Comparison of ENCODE assay signal across 8 mouse cellular contexts in genomic region chr12:52603695-52604255, GRCm38 (mm10).
DNase-seq lines count a peak whose midpoint lies in the region; ATAC-seq and TF ChIP-seq lines count a peak whose summit lies in the region.

No protein-coding gene starts in this region.

- WGBS in embryonic facial prominence, embryonic 12.5 days, result under 1% methylated on average over 21 of the region's 21 CpGs
- WGBS in kidney, embryonic 15.5 days, result 0% methylated on average over 21 of the region's 21 CpGs
- under 1% methylated on average over 21 of the region's 21 CpGs for WGBS in liver, adult 2 months
- WGBS in neural tube, embryonic 11.5 days, result under 1% methylated on average over 21 of the region's 21 CpGs

- TF ChIP-seq EP300 in ES-Bruce4 (IDR thresholded peaks at IDR 0.05; ENCODE audit: insufficient read depth, low read depth, low read length), result no peak

- peak overlapping the region; percentile 70 for H3K27ac ChIP-seq in ES-Bruce4 (ENCODE audit: insufficient read depth, low read length)
- peak overlapping the region; percentile 88 for H3K27ac ChIP-seq in embryonic facial prominence, embryonic 12.5 days
- peak overlapping the region; percentile 89 for H3K27ac ChIP-seq in kidney, embryonic 15.5 days
- H3K27ac ChIP-seq in liver, adult 2 months (replicated peaks; ENCODE audit: insufficient read depth, low read depth, low read length), result peak overlapping the region; percentile 94
- peak overlapping the region; percentile 28 for H3K27ac ChIP-seq in neural tube, embryonic 11.5 days (ENCODE audit: low read depth, low read length)

- no peaks in the 10 kb centered on the region for H3K79me2 ChIP-seq in liver, adult 2 months (ENCODE audit: control insufficient read depth, insufficient read depth, low read length)

- H3K27me3 ChIP-seq in ES-Bruce4 (ENCODE audit: control insufficient read depth, insufficient read depth, low read length, poor library complexity, severe bottlenecking) (no peaks in the 10 kb centered on the region), Patski (no peaks in the 10 kb centered on the region)
- H3K27me3 ChIP-seq in embryonic facial prominence, embryonic 12.5 days, result no peaks in the 10 kb centered on the region
- no peaks in the 10 kb centered on the region for H3K27me3 ChIP-seq in kidney, embryonic 15.5 days
- H3K27me3 ChIP-seq in liver, adult 2 months (ENCODE audit: control insufficient read depth, insufficient read depth, low read length), result no peaks in the 10 kb centered on the region
- no peaks in the 10 kb centered on the region for H3K27me3 ChIP-seq in neural tube, embryonic 11.5 days (ENCODE audit: control insufficient read depth, insufficient read depth, low read length)

- ATAC-seq in Patski, result peak; percentile 66
- peak; percentile 68 for ATAC-seq in embryonic facial prominence, embryonic 12.5 days (ENCODE audit: insufficient number of reproducible peaks, insufficient read depth, low FRiP score, low TSS enrichment)
- ATAC-seq in kidney, embryonic 15.5 days (replicated peaks; ENCODE audit: low FRiP score), result peak; percentile 78
- ATAC-seq in neural tube, embryonic 11.5 days (ENCODE audit: insufficient read depth, low FRiP score, low TSS enrichment), result peak; percentile 83

- in situ Hi-C loops in Patski (cut with MboI; ENCODE audit: low pct_unique_long_range_greater_than_20kb), result loop anchor here (10.0 kb wide), 1 partner anchor 231 kb away; no protein-coding TSS in a partner anchor

- H3K36me3 ChIP-seq in ES-Bruce4 (ENCODE audit: control insufficient read depth, insufficient read depth, low read length, poor library complexity, severe bottlenecking), result no peaks in the 10 kb centered on the region
- no peaks in the 10 kb centered on the region for H3K36me3 ChIP-seq in embryonic facial prominence, embryonic 12.5 days
- no peaks in the 10 kb centered on the region for H3K36me3 ChIP-seq in kidney, embryonic 15.5 days
- H3K36me3 ChIP-seq in liver, adult 2 months (ENCODE audit: control insufficient read depth, insufficient read depth, low read length), result no peaks in the 10 kb centered on the region
- no peaks in the 10 kb centered on the region for H3K36me3 ChIP-seq in neural tube, embryonic 11.5 days (ENCODE audit: control insufficient read depth, insufficient read depth, low read length)

- POLR2A ChIA-PET in Patski (lab: Charles Lee), result no interaction called here

- peaks cover 2% of the 10 kb centered on the region for H3K4me1 ChIP-seq in ES-Bruce4 (ENCODE audit: control insufficient read depth, insufficient read depth, low read length)
- peaks cover 5% of the 10 kb centered on the region; the same call in 1 of the 2 replicates for H3K4me1 ChIP-seq in embryonic facial prominence, embryonic 12.5 days
- H3K4me1 ChIP-seq in kidney, embryonic 15.5 days, result peaks cover 11% of the 10 kb centered on the region
- H3K4me1 ChIP-seq in liver, adult 2 months (ENCODE audit: control insufficient read depth, insufficient read depth, low read length), result peaks cover 4% of the 10 kb centered on the region; the same call in 1 of the 2 replicates
- H3K4me1 ChIP-seq in neural tube, embryonic 11.5 days (ENCODE audit: control insufficient read depth, insufficient read depth, low read length), result no peaks in the 10 kb centered on the region

- no peak for TF ChIP-seq CTCF in ES-Bruce4 (IDR thresholded peaks at IDR 0.05; ENCODE audit: low read depth, low read length)
- no peak for TF ChIP-seq CTCF in Patski (IDR thresholded peaks at IDR 0.05)
- no peak for TF ChIP-seq CTCF in liver, adult 2 months (IDR thresholded peaks at IDR 0.05; ENCODE audit: low read depth, low read length)

- TF ChIP-seq POLR2A in ES-Bruce4 (IDR thresholded peaks at IDR 0.05; ENCODE audit: insufficient read depth, low read length), result no peak
- no peak for TF ChIP-seq POLR2A in liver, adult 2 months (IDR thresholded peaks at IDR 0.05; ENCODE audit: extremely low read depth, insufficient read depth, low read length)

- H3K9ac ChIP-seq in ES-Bruce4 (ENCODE audit: low read depth, poor library complexity, severe bottlenecking), result peak overlapping the region; percentile 95
- peak overlapping the region; percentile 60 for H3K9ac ChIP-seq in embryonic facial prominence, embryonic 12.5 days
- H3K9ac ChIP-seq in kidney, embryonic 15.5 days, result peak overlapping the region; percentile 64
- peak overlapping the region; percentile 78 for H3K9ac ChIP-seq in liver, adult 2 months (ENCODE audit: low read depth, low read length)
- H3K9ac ChIP-seq in neural tube, embryonic 11.5 days (ENCODE audit: low read length), result peak overlapping the region; percentile 79

- peak overlapping the region; percentile 70 for H3K4me2 ChIP-seq in embryonic facial prominence, embryonic 12.5 days (replicated peaks)
- peak overlapping the region; percentile 75 for H3K4me2 ChIP-seq in kidney, embryonic 15.5 days
- H3K4me2 ChIP-seq in neural tube, embryonic 11.5 days (ENCODE audit: low read depth), result peak overlapping the region; percentile 87

- DNase-seq in Patski (ENCODE audit: low read depth, low spot score), result peak; percentile 58
- DNase-seq in heart, adult 8-10 months (ENCODE audit: low spot score), result peak; percentile 83
- peak; percentile 92 for DNase-seq in liver, adult 2 months (ENCODE audit: extremely low read depth, low read depth, low spot score)
- DNase-seq in neural tube, embryonic 11.5 days (ENCODE audit: low spot score), result no peak
- DNase-seq in natural killer cell, adult 2 months (ENCODE audit: low spot score in 2 of 2), result no peak

- H3K9me3 ChIP-seq in ES-Bruce4 (replicated peaks; ENCODE audit: control insufficient read depth, insufficient read depth, low read length, poor library complexity, severe bottlenecking), result peaks cover 8% of the 10 kb centered on the region
- H3K9me3 ChIP-seq in embryonic facial prominence, embryonic 12.5 days, result no peaks in the 10 kb centered on the region
- no peaks in the 10 kb centered on the region for H3K9me3 ChIP-seq in kidney, embryonic 15.5 days (replicated peaks)
- no peaks in the 10 kb centered on the region for H3K9me3 ChIP-seq in neural tube, embryonic 11.5 days (ENCODE audit: control insufficient read depth, low read length)

- CTCF ChIA-PET in Patski (lab: Charles Lee), result interaction anchor here (0.7 to 1.0 kb wide), 2 partner anchors 163 to 229 kb away, joined by 3 read pairs; no protein-coding TSS in a partner anchor

- peak overlapping the region; percentile 98 for H3K4me3 ChIP-seq in ES-Bruce4 (ENCODE audit: low read depth, low read length)
- peak overlapping the region; percentile 94 for H3K4me3 ChIP-seq in embryonic facial prominence, embryonic 12.5 days
- H3K4me3 ChIP-seq in kidney, embryonic 15.5 days (replicated peaks), result peak overlapping the region; percentile 83
- H3K4me3 ChIP-seq in liver, adult 2 months (ENCODE audit: insufficient read depth, low read depth, low read length), result peak overlapping the region; percentile 75
- H3K4me3 ChIP-seq in neural tube, embryonic 11.5 days (ENCODE audit: low read depth, low read length), result peak overlapping the region; percentile 83

Comparison
In these comparisons a context has a peak if more than half of its experiments do, and no peak if none do; other contexts are left out.
1. H3K27ac ChIP-seq: peak in every context shown above with its lines; median percentile 94 in liver, adult 2 months; 89 in kidney, embryonic 15.5 days; 88 in embryonic facial prominence, embryonic 12.5 days; 70 in ES-Bruce4; 28 in neural tube, embryonic 11.5 days.
2. DNase-seq: peak in Patski (single experiment), heart, adult 8-10 months (single experiment) and liver, adult 2 months (single experiment); none in neural tube, embryonic 11.5 days (single experiment) and natural killer cell, adult 2 months (0 of 2).
3. Peak in every context shown above with its lines, with median percentiles within 50 percentile points of each other: H3K4me3 ChIP-seq, H3K9ac ChIP-seq, ATAC-seq and H3K4me2 ChIP-seq.